Mouse (Mus musculus) embryonic facial prominence, embryonic 15.5 days (tissue): Measurements from ENCODE around the gene Catsper2. TPM values are rescaled to one million over a fixed set of nuclear protein-coding genes. Genes with fewer than 3 reads are reported as not detected.

ENCODE experiments used
- ATAC-seq: fragments of 200-750 bp; cut with Nextera tagmentation; 2 replicates; pipeline ENCODE4 v1.8.0; 2017; ENCODE audit warnings: low read depth, moderate TSS enrichment; ENCODE audit not compliant: insufficient number of reproducible peaks, low FRiP score, low TSS enrichment
- H3K27ac ChIP-seq: fragments of 300-500 bp; sonication (generic); replicated peaks from 2 replicates; pipeline ENCODE4 v1.5.1; 2015; ENCODE audit warnings: mild to moderate bottlenecking, inconsistent platforms
- H3K27me3 ChIP-seq: fragments of 300-500 bp; sonication (generic); 2 replicates; pipeline ENCODE4 v1.6.1; 2015; ENCODE audit warnings: inconsistent platforms
- H3K36me3 ChIP-seq: fragments of 300-500 bp; sonication (generic); 2 replicates; pipeline ENCODE4 v1.6.1; 2015; ENCODE audit warnings: mild to moderate bottlenecking, inconsistent platforms
- H3K4me1 ChIP-seq: fragments of 300-500 bp; sonication (generic); 2 replicates; pipeline ENCODE4 v1.6.1; 2015; ENCODE audit warnings: inconsistent platforms
- H3K4me2 ChIP-seq: fragments of 300-500 bp; sonication (generic); replicated peaks from 2 replicates; pipeline ENCODE4 v1.6.1; 2015; ENCODE audit warnings: mild to moderate bottlenecking, inconsistent platforms
- H3K4me3 ChIP-seq: fragments of 300-500 bp; sonication (generic); replicated peaks from 2 replicates; pipeline ENCODE4 v1.5.1; 2015; ENCODE audit warnings: mild to moderate bottlenecking, inconsistent platforms
- H3K9ac ChIP-seq: fragments of 300-500 bp; sonication (generic); 2 replicates; pipeline ENCODE4 v1.6.1; 2015; ENCODE audit warnings: inconsistent platforms
- H3K9me3 ChIP-seq: fragments of 300-500 bp; sonication (generic); replicated peaks from 2 replicates; pipeline ENCODE4 v1.6.1; 2016; ENCODE audit warnings: inconsistent platforms
- WGBS: fragments of 180-500 bp; shearing (Covaris S2); methylation state at CpG from one replicate; pipeline ENCODE4 v1.1.7; 2015; 5-methylcytosine and 5-hydroxymethylcytosine counted together
- microRNA-seq: library from miRNA; unstranded; fragments of <30 nt; microRNA quantifications from one replicate; pipeline ENCODE4, GENCODE M21; 2016; ENCODE audit warnings: borderline number of aligned reads
- polyA plus RNA-seq: library from polyadenylated mRNA; unstranded; fragments of >200 nt; fragmentation: Nextera tagmentation; extraction: Ambion mirVana; gene quantifications from 2 replicates; pipeline ENCODE4 v1.2.1, GENCODE M21; 2015

Catsper2 gene
- polyA plus RNA-seq, 1 experiment from 2014 or later = 3.3 TPM

- ATAC-seq = no peak
- Histone ChIP-seq H3K27ac (no peak overlapping the region), H3K9ac (no peak overlapping the region), H3K4me2 (no peak overlapping the region), H3K36me3 (0 out of 2 replicates have a peak, but pooled peaks cover 4% of the 10 kb centered on the region), H3K9me3 (no peaks in the 10 kb centered on the region), H3K4me1 (peaks cover 16% of the 10 kb centered on the region), H3K27me3 (no peaks in the 10 kb centered on the region), H3K4me3 (no peak overlapping the region)
- 65% methylated on average over 8 of the region's 8 CpGs for WGBS
These were observed 60.4 kb downstream of the Catsper2 start for GRCm38 (mm10) chr2:121353156-121353555.

Small RNA genes within 50 kb of the gene (microRNA-seq; reads per million reads assigned to microRNA genes)
- gene Gm22953 = not detected

Other genes with a start within 250 kb of the Catsper2 start
- gene Tubgcp4, start 243.1 kb downstream of the Catsper2 start, polyA plus RNA-seq = 49.7 and 54.7 TPM in 2 replicates
- gene Zscan29, start 242.7 kb downstream of the Catsper2 start, polyA plus RNA-seq = 9.4 and 10.6 TPM in 2 replicates
- gene Trp53bp1, start 142.4 kb downstream of the Catsper2 start, polyA plus RNA-seq = 61.0 and 62.1 TPM in 2 replicates
- 5.5 and 6.5 TPM in 2 replicates for gene Map1a, start 124.2 kb downstream of the Catsper2 start, polyA plus RNA-seq
- 12.8 TPM in 2 replicates for gene Ppip5k1, start 58.4 kb downstream of the Catsper2 start, polyA plus RNA-seq
- 63.8 and 67.3 TPM in 2 replicates for gene Ckmt1, start 56.1 kb downstream of the Catsper2 start, polyA plus RNA-seq
- gene Strc, start 26.6 kb downstream of the Catsper2 start, polyA plus RNA-seq = 0.08 TPM in 1 of 2 replicates, not detected in the other
- gene Pdia3, start within 50 bp of the Catsper2 start, polyA plus RNA-seq = 751 and 770 TPM in 2 replicates
- 28.9 and 37.4 TPM in 2 replicates for gene Ell3, start 30.5 kb upstream of the Catsper2 start, polyA plus RNA-seq
- 510 and 538 TPM in 2 replicates for gene Serf2, start 35.4 kb upstream of the Catsper2 start, polyA plus RNA-seq
- gene Hypk, start 39.5 kb upstream of the Catsper2 start, polyA plus RNA-seq = 101 and 108 TPM in 2 replicates
- gene Serinc4, start 43.0 kb upstream of the Catsper2 start, polyA plus RNA-seq = 0.53 and 0.61 TPM in 2 replicates
- gene Mfap1b, start 60.3 kb upstream of the Catsper2 start, polyA plus RNA-seq = 61.9 and 63.0 TPM in 2 replicates
- 31.1 and 32.7 TPM in 2 replicates for gene Mfap1a, start 92.9 kb upstream of the Catsper2 start, polyA plus RNA-seq
- gene Wdr76, start 92.9 kb upstream of the Catsper2 start, polyA plus RNA-seq = 6.1 and 6.7 TPM in 2 replicates